Mouse (Mus musculus) embryonic fibroblast, embryonic 13.5 days (primary cell): ENCODE data around the gene Olfr224.

Experiments used
- CTCF ChIP-seq: IDR thresholded peaks from 2 replicates; pipeline ENCODE4 v1.5.1; 2011; ENCODE audit warnings: mild to moderate bottlenecking, control low read depth, low read length, moderate library complexity, borderline replicate concordance; ENCODE audit not compliant: insufficient read depth
- POLR2A ChIP-seq: IDR thresholded peaks from 2 replicates; pipeline ENCODE4 v1.6.1; 2011; ENCODE audit warnings: low read depth, mild to moderate bottlenecking, control low read depth, low read length, moderate library complexity

DNA sequence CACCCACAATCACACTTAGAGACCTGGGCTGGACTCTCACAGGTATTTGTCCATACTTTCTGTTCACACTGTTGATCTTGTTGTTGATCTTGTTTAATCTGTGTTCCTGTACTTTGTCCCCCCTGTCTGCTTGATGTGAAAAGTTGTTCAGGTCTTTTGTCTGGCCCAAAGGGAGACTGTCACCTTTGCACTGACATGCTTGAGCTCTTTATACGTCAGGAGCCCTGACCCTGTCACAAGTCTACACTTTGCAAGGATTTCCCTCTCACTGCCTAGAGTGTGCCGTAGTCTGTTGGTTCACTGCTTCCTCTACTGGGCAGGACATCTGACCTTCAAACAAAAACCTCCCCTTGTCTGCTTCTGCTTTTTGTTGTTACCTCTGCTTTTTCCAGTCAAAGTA, 34.3 kb upstream of the Olfr224 start:
- no peak for TF ChIP-seq POLR2A
- no peak for TF ChIP-seq CTCF
